Mouse (Mus musculus) induced T-regulatory cell, adult 2 months (primary cell): ENCODE data around the gene Prpsap1.

Experiments
- DNase-seq: peaks from one replicate; pipeline ENCODE4 v3.0.0-alpha.2; 2012; ENCODE audit warnings: low read depth

The Prpsap1 gene

DNA sequence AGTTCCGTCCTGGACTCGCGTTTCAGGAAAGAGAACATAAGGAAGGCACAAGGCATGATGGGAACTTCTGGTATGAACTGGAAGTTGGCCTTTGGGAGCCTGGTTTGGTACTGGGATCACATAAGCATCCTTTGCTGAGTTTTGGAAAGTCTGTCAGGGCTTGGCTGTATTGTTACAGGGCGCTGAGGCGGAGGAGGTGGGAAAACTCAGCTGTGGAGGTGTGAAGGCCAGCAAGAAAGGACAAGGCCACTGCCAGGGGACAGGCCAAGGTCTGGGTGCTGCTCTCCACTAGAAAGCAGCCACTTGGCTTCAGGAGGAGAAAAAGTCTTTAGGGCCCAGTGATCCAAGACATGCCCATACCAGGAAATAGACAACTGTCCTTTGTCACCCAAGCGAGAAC lies 50.7 kb downstream of the Prpsap1 start:
- DNase-seq = no peak

- DNase-seq = no peak
Measured at GRCm38 (mm10) chr11:116442867-116443177, 51.2 kb downstream of the Prpsap1 start.

DNA sequence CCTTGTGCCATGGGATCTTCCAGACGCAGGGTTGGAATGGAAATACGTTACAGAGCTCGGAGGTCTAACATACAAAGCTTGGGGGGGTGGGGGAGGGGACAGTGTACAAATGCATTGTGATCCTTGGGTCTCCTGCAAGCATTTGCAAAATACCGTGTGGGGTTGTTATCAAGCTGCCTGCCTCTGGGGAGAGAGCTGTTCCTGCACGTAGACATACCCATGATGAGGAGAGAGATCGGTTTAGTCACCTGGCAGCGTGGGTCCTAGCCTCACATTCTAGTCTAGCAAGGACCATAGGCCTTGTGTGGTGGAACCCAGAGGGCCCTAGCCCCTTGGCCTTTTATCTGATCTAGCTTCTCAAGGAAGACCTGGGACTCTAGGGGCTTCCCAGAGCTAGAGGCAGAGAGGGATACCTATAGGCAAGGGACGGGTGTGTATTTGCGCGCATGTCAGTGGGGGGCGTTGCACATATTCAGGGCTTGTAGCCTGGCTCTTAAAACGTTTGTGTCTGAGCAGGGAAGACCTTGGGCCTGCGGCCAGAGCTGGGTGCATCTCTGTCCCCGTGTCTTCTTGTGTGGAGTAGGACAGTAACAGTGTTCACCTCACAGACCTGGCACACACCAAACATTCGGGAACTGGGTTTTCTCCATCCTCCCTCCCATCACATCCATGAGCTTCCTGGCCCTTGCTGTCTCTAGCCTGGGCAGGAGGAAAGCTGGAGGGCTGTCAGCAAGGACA lies 51.7 kb downstream of the Prpsap1 start:
- peak; percentile 36 for DNase-seq

- DNase-seq = peak; percentile 51
Measured at GRCm38 (mm10) chr11:116440408-116441068, 53.5 kb downstream of the Prpsap1 start.

DNA sequence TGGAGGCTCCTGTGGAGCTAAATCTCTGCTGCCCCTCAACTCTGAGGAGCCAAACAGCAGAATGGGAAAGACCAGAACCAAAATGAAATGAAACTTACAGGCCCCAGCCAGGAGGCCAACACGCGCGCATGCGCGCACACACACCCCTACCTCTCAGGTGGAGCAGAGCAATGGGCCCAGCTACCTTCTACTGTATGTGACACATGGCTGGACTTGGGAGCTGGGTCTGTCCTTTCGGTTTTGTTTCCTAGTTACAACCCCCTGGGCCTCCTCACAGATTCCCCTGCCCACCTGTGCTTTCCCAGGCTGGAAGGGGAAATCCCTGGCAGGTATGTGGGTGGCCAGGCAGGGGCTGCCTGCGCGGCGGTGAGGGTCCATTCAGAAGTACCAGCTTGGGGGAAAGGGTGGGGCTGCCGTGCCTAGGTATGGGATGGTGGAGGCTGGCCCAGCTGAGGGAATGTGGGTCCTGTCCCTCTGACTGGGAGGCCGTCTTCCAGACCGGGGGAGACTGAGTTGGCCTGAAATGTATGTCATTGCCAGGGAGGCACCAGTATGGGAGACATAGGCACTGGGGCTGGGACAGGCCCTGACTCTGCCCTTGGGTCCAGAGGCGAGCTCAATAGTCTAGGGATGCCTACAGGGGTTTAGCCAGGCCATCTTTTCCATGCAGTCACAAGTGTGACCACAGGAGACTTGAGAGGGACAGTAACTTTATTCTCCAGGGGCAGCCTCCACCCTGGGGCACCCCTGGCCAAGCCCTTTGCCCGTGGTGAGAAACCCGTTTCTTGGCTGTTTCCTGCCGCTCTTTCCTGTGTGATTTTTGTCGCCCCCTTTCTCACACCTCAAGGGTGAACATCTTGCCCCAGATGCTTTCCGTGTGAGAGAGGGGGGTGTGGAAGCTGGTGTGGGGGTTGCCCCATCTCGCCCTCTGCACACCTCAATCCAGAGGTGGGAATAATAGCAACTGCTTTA lies 54.4 kb downstream of the Prpsap1 start:
- DNase-seq = peak; percentile 86

- DNase-seq = peak; percentile 37
Measured at GRCm38 (mm10) chr11:116437541-116437940, 56.5 kb downstream of the Prpsap1 start.

GRCm38 (mm10) chr11:116436725-116437331 lies 57.2 kb downstream of the Prpsap1 start:
- peak; percentile 68 for DNase-seq

- DNase-seq = peak; percentile 54
Measured at GRCm38 (mm10) chr11:116435992-116436724, 57.8 kb downstream of the Prpsap1 start.

- DNase-seq = peak; percentile 70
Measured at GRCm38 (mm10) chr11:116434967-116435752, 58.8 kb downstream of the Prpsap1 start.

- DNase-seq = peak; percentile 77
Measured at GRCm38 (mm10) chr11:116434287-116434966, 59.6 kb downstream of the Prpsap1 start.

DNA sequence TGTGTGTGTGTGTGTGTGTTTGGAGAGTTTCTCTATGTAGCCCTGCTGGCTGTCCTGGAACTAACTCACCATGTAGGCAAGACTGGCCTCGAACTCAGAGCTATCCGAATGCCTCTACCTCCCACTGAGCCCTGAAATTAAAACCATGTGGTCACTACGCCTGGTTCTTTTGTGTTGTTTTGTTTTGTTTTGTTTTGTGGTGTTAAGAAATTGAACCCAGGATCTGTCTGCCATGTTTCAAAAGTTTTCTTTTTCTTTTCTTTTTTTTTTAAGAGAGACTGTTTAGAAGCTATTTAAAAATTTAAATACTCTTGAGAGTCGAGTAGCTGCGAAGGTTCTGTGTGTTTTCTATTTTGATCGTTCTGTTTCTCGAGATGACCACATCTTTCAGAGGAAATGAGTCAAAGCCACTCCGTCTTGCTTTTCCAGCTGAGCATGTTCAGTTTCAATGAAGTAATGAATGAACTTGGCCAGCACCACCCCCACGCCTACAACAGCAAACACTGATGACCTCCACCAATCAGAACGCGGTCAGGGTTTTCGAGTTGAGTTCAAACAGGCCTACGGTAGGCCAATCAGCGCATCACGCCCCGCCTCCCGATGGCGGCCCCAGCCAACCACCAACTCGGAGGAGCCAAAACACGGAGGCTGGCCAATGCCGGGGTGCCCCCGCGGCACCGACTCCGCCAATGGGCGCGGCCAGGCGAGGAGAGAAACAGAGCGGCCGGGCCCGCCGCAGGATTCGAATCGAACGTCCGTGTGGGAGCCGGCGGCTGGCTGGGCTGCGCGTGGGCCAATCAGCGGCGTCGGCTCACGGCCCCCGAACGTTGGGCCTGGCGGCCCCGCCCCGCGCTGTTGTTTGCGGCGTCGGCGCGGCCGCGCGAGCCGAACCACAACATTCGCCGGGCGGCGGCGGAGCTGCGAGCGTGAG lies 60.4 kb downstream of the Prpsap1 start, which contains the start of gene Ubald2:
TSS of gene Ubald2 (plus strand) at position 739 of the 931 bp plus-strand sequence.
- DNase-seq = peak; percentile 100

DNA sequence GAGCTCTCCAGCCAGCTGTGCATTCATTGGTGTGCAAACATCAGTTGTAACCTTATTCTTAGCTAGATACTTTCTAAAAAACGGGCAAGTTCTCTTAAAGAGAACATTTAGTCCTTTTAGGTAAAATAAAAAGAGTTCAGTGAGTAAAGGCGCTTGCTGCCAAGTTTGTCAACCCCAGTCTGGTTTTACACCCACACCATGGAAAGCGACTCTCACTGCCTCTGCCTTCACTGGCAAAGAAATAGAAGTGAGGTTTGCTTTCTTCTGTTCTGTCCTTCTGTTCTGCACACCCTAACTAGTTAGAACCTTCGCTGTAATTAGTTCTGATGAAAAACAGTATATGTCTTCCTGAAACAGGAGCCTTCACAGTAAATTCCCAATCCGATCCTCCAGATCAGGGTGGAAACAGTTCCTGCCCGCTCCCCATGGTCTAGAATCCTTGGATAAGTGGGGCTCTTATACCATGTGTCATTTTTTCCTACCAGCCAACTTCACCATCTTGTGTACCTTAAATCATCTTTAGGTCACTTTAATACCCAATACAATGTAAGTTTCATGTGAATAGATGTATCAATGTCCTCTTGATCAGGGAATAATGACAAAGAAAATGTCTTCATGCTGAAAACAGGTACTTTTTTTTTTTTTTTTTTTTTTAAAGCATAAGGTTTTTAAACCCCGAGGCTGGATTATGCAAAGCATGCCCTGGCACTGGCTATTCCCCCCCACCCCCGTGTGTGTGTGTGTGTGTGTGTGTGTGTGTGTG lies 61.2 kb downstream of the Prpsap1 start:
- DNase-seq = peak; percentile 41

GRCm38 (mm10) chr11:116432127-116432526 lies 61.9 kb downstream of the Prpsap1 start:
- DNase-seq = no peak

DNA sequence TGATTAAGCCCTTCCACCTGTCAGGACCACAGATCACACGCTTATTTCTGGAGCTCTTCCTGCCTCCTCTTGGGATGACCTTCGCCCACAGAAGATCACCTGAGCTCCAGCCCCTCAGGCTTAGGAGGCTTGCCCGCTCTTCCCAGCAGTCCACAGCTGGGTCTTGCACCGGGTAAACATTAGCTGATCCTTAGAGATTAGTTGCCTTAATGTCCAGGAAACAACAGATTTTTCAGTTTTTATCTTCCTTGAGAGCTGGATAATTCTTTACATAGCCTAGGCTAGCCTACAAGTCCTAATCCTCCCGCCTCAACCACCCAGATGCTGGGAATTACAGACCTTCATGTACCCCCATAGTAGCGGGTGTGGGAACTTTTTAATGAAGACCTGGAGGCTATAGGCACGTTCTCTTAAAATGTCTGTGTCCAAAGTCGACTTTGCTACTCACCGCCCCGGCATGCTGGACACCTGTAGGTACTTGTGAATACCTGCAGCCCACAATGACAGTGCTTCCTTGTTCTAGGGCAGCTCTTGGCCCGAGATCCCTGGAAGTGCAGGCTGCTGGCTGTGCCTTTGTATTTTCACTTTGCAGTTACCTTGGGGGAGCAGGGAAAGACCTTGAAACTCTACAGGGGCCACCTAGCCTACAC lies 62.4 kb downstream of the Prpsap1 start:
- peak; percentile 19 for DNase-seq

GRCm38 (mm10) chr11:116430723-116431427 lies 63.1 kb downstream of the Prpsap1 start:
- peak; percentile 54 for DNase-seq

GRCm38 (mm10) chr11:116429862-116430613 lies 64.0 kb downstream of the Prpsap1 start:
- peak; percentile 82 for DNase-seq
